Mouse (Mus musculus): ENCODE data around the gene Npepl1. TPM values are rescaled to one million over a fixed set of nuclear protein-coding genes. Genes with fewer than 3 reads are reported as not detected.

Gene Npepl1
- polyA plus RNA-seq, 1 experiment from 2014 or later = 43.2 TPM

DNA sequence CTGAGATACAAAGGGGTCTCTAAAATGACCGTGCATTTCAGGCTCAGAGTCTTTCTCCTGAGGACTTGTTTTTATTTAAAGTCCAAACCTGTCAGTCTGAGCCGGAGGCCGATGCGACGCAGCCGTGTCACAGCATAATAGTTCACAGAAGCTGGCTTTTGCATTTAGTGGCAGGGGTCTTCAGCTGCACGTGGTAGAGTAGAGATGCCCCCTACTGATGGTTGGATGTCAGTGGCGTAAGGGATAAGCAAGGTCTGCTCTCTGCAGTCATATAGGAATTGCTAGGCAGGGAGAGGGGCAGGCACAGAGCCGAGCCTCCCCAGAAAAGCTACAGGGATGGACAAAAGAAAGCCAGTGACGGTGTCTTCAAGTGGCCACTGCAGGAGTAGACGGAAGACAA lies 8.0 kb downstream of the Npepl1 start:
- DNase-seq (ENCODE audit: low spot score) = peak; percentile 62
- H3K27me3 ChIP-seq (ENCODE audit: control insufficient read depth, insufficient read depth, low read length) = no peaks in the 10 kb centered on the region
- peaks cover 4% of the 10 kb centered on the region; the same call in 1 of the 2 replicates for H3K36me3 ChIP-seq (ENCODE audit: control insufficient read depth, insufficient read depth, low read length)
- ATAC-seq (ENCODE audit: insufficient read depth, low FRiP score, low TSS enrichment) = peak; percentile 50; the same call in 1 of the 2 replicates
- 0 out of 2 replicates have a peak, but pooled peaks cover 3% of the 10 kb centered on the region for H3K4me1 ChIP-seq (ENCODE audit: control insufficient read depth, insufficient read depth, low read length)
- H3K9ac ChIP-seq (ENCODE audit: low read length) = no peak overlapping the region
- H3K4me3 ChIP-seq (ENCODE audit: low read depth, low read length) = no peak overlapping the region
- H3K27ac ChIP-seq (ENCODE audit: low read depth, low read length) = no peak overlapping the region
- no peaks in the 10 kb centered on the region for H3K9me3 ChIP-seq (ENCODE audit: control insufficient read depth, low read length)
- WGBS = 54% methylated on average over 11 of the region's 11 CpGs
- H3K4me2 ChIP-seq (ENCODE audit: low read depth) = no peak overlapping the region

DNA sequence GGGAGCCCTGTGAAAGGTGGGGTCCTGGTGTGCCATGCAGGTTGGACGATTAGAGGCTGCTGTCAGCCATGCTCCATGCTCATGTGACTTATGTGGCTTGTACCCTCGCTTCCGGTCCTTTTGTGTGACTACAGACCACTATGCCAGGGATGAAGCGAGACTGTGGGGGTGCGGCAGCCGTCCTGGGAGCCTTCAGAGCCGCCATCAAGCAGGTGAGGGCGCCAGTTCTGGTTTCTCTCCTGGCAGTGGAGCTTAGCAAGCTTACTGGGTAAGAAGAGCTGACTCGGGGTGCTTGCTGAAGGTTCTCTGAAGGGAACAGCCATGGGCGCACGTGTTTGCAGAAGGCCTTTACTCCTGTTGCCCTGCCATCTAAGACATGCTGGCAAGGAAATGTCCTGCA lies 9.1 kb downstream of the Npepl1 start:
- H3K4me1 ChIP-seq (ENCODE audit: control insufficient read depth, insufficient read depth, low read length) = 0 out of 2 replicates have a peak, but pooled peaks cover 3% of the 10 kb centered on the region
- H3K27ac ChIP-seq (ENCODE audit: low read depth, low read length) = no peak overlapping the region
- H3K9me3 ChIP-seq (ENCODE audit: control insufficient read depth, low read length) = no peaks in the 10 kb centered on the region
- ATAC-seq (ENCODE audit: insufficient read depth, low FRiP score, low TSS enrichment) (no peak), DNase-seq (ENCODE audit: low spot score) (peak; percentile 7)
- no peak overlapping the region for H3K4me3 ChIP-seq (ENCODE audit: low read depth, low read length)
- H3K9ac ChIP-seq (ENCODE audit: low read length) = no peak overlapping the region
- 93% methylated on average over 11 of the region's 11 CpGs for WGBS
- H3K36me3 ChIP-seq (ENCODE audit: control insufficient read depth, insufficient read depth, low read length) = peaks cover 7% of the 10 kb centered on the region; the same call in 1 of the 2 replicates
- H3K27me3 ChIP-seq (ENCODE audit: control insufficient read depth, insufficient read depth, low read length) = no peaks in the 10 kb centered on the region
- H3K4me2 ChIP-seq (ENCODE audit: low read depth) = no peak overlapping the region

GRCm38 (mm10) chr2:174120631-174121030 lies 10.5 kb downstream of the Npepl1 start:
- no peak overlapping the region for H3K27ac ChIP-seq (ENCODE audit: low read depth, low read length)
- peaks cover 7% of the 10 kb centered on the region; the same call in 1 of the 2 replicates for H3K36me3 ChIP-seq (ENCODE audit: control insufficient read depth, insufficient read depth, low read length)
- H3K4me3 ChIP-seq (ENCODE audit: low read depth, low read length) = no peak overlapping the region
- 0 out of 2 replicates have a peak, but pooled peaks cover 3% of the 10 kb centered on the region for H3K4me1 ChIP-seq (ENCODE audit: control insufficient read depth, insufficient read depth, low read length)
- no peaks in the 10 kb centered on the region for H3K9me3 ChIP-seq (ENCODE audit: control insufficient read depth, low read length)
- no peak for ATAC-seq (ENCODE audit: insufficient read depth, low FRiP score, low TSS enrichment)
- 92% methylated on average over 19 of the region's 19 CpGs for WGBS
- no peak overlapping the region for H3K4me2 ChIP-seq (ENCODE audit: low read depth)
- H3K27me3 ChIP-seq (ENCODE audit: control insufficient read depth, insufficient read depth, low read length) = no peaks in the 10 kb centered on the region
- peak; percentile 1 for DNase-seq (ENCODE audit: low spot score)
- no peak overlapping the region for H3K9ac ChIP-seq (ENCODE audit: low read length)

- ATAC-seq (ENCODE audit: insufficient read depth, low FRiP score, low TSS enrichment) (no peak), DNase-seq (ENCODE audit: low spot score) (peak; percentile 8)
- no peak overlapping the region for H3K9ac ChIP-seq (ENCODE audit: low read length)
- no peaks in the 10 kb centered on the region for H3K9me3 ChIP-seq (ENCODE audit: control insufficient read depth, low read length)
- no peak overlapping the region for H3K27ac ChIP-seq (ENCODE audit: low read depth, low read length)
- no peak overlapping the region for H3K4me2 ChIP-seq (ENCODE audit: low read depth)
- WGBS = 82% methylated on average over 12 of the region's 12 CpGs
- H3K27me3 ChIP-seq (ENCODE audit: control insufficient read depth, insufficient read depth, low read length) = no peaks in the 10 kb centered on the region
- H3K36me3 ChIP-seq (ENCODE audit: control insufficient read depth, insufficient read depth, low read length) = peaks cover 7% of the 10 kb centered on the region; the same call in 1 of the 2 replicates
- no peak overlapping the region for H3K4me3 ChIP-seq (ENCODE audit: low read depth, low read length)
- H3K4me1 ChIP-seq (ENCODE audit: control insufficient read depth, insufficient read depth, low read length) = peaks cover 4% of the 10 kb centered on the region
Measured at GRCm38 (mm10) chr2:174121411-174121947, 11.3 kb downstream of the Npepl1 start.

DNA sequence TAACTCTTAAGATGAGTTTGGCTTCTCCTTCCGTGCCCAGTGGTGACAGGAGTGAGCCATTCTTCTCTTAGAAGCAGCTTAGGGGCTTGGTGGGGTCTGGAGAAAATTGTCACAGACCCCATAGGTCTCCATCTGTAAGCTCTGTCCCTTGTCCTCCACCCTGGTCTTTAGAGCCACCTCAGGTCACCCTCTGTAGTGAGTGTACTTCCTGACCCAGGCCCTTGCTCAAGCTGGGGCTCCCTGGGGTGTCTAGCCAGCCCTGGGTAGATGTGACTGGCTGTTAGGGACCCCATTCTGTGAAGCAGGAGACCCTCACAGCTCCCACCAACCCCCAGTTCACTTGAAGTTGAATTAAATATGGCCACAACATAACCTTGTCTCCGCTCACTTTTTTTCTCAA lies 12.2 kb downstream of the Npepl1 start:
- Histone ChIP-seq H3K36me3 (ENCODE audit: control insufficient read depth, insufficient read depth, low read length) (peaks cover 7% of the 10 kb centered on the region; the same call in 1 of the 2 replicates), H3K4me1 (ENCODE audit: control insufficient read depth, insufficient read depth, low read length) (peaks cover 6% of the 10 kb centered on the region), H3K9ac (ENCODE audit: low read length) (no peak overlapping the region), H3K27me3 (ENCODE audit: control insufficient read depth, insufficient read depth, low read length) (no peaks in the 10 kb centered on the region), H3K27ac (ENCODE audit: low read depth, low read length) (no peak overlapping the region), H3K9me3 (ENCODE audit: control insufficient read depth, low read length) (no peaks in the 10 kb centered on the region), H3K4me3 (ENCODE audit: low read depth, low read length) (no peak overlapping the region), H3K4me2 (ENCODE audit: low read depth) (no peak overlapping the region)
- WGBS = 96% methylated on average over 2 of the region's 2 CpGs
- no peak for ATAC-seq (ENCODE audit: insufficient read depth, low FRiP score, low TSS enrichment)
- DNase-seq (ENCODE audit: low spot score) = peak; percentile 1

- no peak for ATAC-seq (ENCODE audit: insufficient read depth, low FRiP score, low TSS enrichment)
- WGBS = 76% methylated on average over 3 of the region's 3 CpGs
- Histone ChIP-seq H3K9me3 (ENCODE audit: control insufficient read depth, low read length) (no peaks in the 10 kb centered on the region), H3K36me3 (ENCODE audit: control insufficient read depth, insufficient read depth, low read length) (peaks cover 7% of the 10 kb centered on the region; the same call in 1 of the 2 replicates), H3K9ac (ENCODE audit: low read length) (no peak overlapping the region), H3K4me3 (ENCODE audit: low read depth, low read length) (no peak overlapping the region), H3K4me2 (ENCODE audit: low read depth) (no peak overlapping the region), H3K27ac (ENCODE audit: low read depth, low read length) (no peak overlapping the region), H3K27me3 (ENCODE audit: control insufficient read depth, insufficient read depth, low read length) (no peaks in the 10 kb centered on the region), H3K4me1 (ENCODE audit: control insufficient read depth, insufficient read depth, low read length) (peaks cover 6% of the 10 kb centered on the region)
- peak; percentile 8 for DNase-seq (ENCODE audit: low spot score)
Measured at GRCm38 (mm10) chr2:174123731-174124130, 13.6 kb downstream of the Npepl1 start.

DNA sequence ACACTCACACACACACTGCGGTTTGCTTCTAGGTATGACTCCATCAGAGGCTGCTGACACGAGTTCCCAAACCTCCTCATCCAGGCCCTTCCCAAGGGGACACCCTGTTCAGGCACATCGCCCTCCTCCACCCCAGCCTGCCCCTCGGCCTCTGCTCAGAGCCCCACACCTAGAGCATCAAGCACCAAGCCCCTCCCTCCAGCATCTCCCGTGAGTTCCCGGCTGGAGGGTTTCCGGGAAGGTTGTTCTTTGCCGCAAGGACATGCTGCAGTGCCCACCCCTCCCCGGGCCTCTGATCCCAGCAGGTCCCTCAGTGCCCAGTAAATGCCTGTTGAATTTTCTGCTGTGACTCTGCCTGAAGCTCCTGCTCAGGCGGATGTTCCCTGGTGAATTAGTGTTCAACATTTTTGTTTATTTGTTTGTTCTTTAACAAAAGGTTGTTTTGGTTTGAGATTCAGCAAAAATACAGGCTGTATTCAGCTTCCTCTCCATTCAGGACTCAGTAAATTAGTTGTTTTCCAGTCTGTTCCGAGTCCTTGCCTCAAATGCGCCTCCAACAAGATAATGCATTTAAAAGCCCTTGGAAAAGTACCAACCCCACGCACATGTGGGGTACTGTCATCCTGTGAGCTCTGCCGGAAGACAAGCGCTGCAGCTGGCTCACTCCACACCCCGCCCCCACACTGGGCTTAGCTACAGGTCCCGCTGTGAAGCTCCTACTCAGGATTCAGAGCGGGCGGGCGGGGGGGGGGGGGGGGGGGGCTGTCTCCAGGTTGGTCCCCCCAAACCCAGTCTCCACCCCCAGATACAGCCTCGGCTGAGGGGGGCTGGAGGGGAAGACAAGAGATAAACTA lies 16.6 kb downstream of the Npepl1 start:
- peak; percentile 62 for DNase-seq (ENCODE audit: low spot score)
- peak overlapping the region; percentile 4; the same call in 1 of the 2 replicates for H3K4me2 ChIP-seq (ENCODE audit: low read depth)
- ATAC-seq (ENCODE audit: insufficient read depth, low FRiP score, low TSS enrichment) = peak; percentile 73; the same call in 1 of the 2 replicates
- H3K9ac ChIP-seq (ENCODE audit: low read length) = peak overlapping the region; percentile 45; the same call in 1 of the 2 replicates
- no peaks in the 10 kb centered on the region for H3K27me3 ChIP-seq (ENCODE audit: control insufficient read depth, insufficient read depth, low read length)
- no peaks in the 10 kb centered on the region for H3K9me3 ChIP-seq (ENCODE audit: control insufficient read depth, low read length)
- H3K4me3 ChIP-seq (ENCODE audit: low read depth, low read length) = no peak overlapping the region
- WGBS = 13% methylated on average over 18 of the region's 21 CpGs
- peaks cover 6% of the 10 kb centered on the region for H3K4me1 ChIP-seq (ENCODE audit: control insufficient read depth, insufficient read depth, low read length)
- H3K27ac ChIP-seq (ENCODE audit: low read depth, low read length) = no peak overlapping the region
- 0 out of 2 replicates have a peak, but pooled peaks cover 3% of the 10 kb centered on the region for H3K36me3 ChIP-seq (ENCODE audit: control insufficient read depth, insufficient read depth, low read length)

DNA sequence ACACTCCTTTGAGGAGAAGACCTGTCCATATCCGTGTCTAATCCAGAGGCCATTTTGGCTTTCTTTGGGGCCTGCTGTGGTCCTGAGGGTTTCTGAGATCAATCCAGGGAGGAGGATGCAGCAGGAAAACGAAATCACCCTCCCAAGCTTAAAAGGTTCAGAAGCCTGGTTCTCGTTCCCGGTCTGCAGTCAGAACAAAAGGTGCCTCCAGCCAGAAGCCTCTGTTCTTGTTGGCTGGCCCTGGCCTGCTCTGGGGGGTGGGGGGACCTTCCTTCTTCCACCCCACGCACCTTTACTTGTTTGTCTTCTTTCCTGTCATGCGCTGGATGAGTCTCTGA lies 17.2 kb downstream of the Npepl1 start:
- ATAC-seq (ENCODE audit: insufficient read depth, low FRiP score, low TSS enrichment) (no peak), DNase-seq (ENCODE audit: low spot score) (no peak)
- Histone ChIP-seq H3K4me3 (ENCODE audit: low read depth, low read length) (no peak overlapping the region), H3K4me2 (ENCODE audit: low read depth) (no peak overlapping the region), H3K9ac (ENCODE audit: low read length) (no peak overlapping the region), H3K27me3 (ENCODE audit: control insufficient read depth, insufficient read depth, low read length) (no peaks in the 10 kb centered on the region), H3K4me1 (ENCODE audit: control insufficient read depth, insufficient read depth, low read length) (peaks cover 6% of the 10 kb centered on the region), H3K9me3 (ENCODE audit: control insufficient read depth, low read length) (no peaks in the 10 kb centered on the region), H3K27ac (ENCODE audit: low read depth, low read length) (no peak overlapping the region), H3K36me3 (ENCODE audit: control insufficient read depth, insufficient read depth, low read length) (0 out of 2 replicates have a peak, but pooled peaks cover 3% of the 10 kb centered on the region)
- WGBS = 24% methylated on average over 6 of the region's 6 CpGs
